Mouse (Mus musculus) layer of hippocampus, adult 2 months (tissue): ENCODE measurements around the gene Rps27. TPM values are rescaled to one million over a fixed set of nuclear protein-coding genes. Genes with fewer than 3 reads are reported as not detected.

Source experiments
- DNase-seq, 2 experiments: peaks; one replicate each; pipeline ENCODE4 v3.0.0; 2022; ENCODE audit warnings: low spot score in 2 of 2
- H3K27ac ChIP-seq: fragments of 200-600 bp; 2 replicates; pipeline ENCODE4 v1.8.1; 2022
- H3K4me3 ChIP-seq: fragments of 200-600 bp; 2 replicates; pipeline ENCODE4 v1.8.1; 2022; ENCODE audit warnings: mild to moderate bottlenecking
- CTCF ChIP-seq: fragments of 200-600 bp; conservative IDR thresholded peaks from 2 replicates; pipeline ENCODE4 v1.8.1; 2022; ENCODE audit warnings: antibody characterized with exemption, mild to moderate bottlenecking, moderate library complexity
- total RNA-seq, 2 experiments: library from RNA; stranded (reverse); gene quantifications; 2 replicates each; pipeline ENCODE4 v1.2.3; 2021

Gene Rps27
- total RNA-seq, 2 experiments from 2014 or later, result 995 to 997 TPM

DNA sequence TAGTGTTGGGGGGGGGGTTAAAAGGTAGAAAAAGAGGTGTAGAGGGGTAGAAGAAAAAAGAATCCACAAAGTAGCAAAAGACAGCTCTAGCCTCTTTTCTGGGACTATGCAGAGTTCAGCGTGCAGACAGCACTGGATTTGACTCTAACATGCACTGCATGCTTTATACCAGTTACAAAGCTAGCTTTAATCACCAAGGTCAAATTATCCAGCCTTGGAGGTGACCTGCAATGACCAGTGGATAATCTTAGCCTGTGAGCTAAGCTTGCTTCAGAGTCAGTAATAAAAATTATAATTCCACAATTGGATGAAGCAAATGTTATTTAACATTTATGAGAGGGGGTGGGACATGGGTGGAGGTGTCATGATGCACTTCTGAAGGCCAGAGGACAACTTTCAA lies 17.8 kb downstream of the Rps27 start:
- TF ChIP-seq CTCF, result no peak

DNA sequence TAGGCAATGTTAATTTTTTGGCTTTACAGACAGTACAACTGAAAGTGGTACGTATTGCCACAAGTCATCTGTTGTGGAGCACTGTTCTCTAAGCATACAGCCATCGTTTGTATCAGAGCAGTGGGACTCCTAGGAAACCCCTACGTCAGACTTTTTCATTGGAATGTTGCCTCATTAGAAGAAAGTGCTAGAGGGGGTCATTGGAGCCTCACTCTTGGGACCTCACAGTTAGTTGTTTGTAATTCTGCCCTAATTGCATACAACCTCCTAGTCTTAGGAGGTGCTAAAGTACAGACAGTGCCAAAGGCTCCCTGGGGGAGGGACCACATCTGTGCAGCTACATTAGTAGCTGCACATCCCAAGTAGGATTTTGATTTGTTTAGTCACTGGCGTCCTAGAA lies 18.7 kb downstream of the Rps27 start:
- no peak overlapping the region for H3K27ac ChIP-seq
- no peak for DNase-seq
- H3K4me3 ChIP-seq, result no peak overlapping the region
- no peak for TF ChIP-seq CTCF

More for the DNA sequence above, 17.8 kb downstream of the Rps27 start:
- Histone ChIP-seq H3K27ac (no peak overlapping the region), H3K4me3 (no peak overlapping the region)
- DNase-seq, result no peak

GRCm38 (mm10) chr3:90190859-90191510 lies 22.5 kb downstream of the Rps27 start:
- DNase-seq, result no peak
- no peak overlapping the region for H3K27ac ChIP-seq
- TF ChIP-seq CTCF, result no peak
- H3K4me3 ChIP-seq, result no peak overlapping the region

DNA sequence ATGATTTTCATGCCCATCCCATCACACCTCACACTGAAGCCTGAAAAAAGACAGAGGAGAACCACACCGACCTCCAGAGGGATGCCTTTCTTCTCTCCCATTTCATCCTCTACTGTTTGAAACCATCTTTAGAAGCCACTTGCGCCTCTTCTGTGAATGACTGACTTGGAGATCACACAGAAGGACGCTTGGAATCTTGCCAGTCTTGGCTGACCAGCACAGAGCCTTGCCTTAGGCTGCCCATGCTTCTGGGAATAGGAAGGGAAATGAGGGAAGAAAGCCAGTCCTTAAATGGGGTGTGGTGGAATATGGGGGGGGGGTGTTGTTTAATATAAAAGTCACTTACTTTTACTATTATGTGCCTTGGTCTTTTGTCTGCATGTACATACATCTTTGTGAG lies 29.9 kb downstream of the Rps27 start:
- TF ChIP-seq CTCF, result no peak
- DNase-seq, result no peak
- no peak overlapping the region for H3K27ac ChIP-seq
- no peak overlapping the region for H3K4me3 ChIP-seq

DNA sequence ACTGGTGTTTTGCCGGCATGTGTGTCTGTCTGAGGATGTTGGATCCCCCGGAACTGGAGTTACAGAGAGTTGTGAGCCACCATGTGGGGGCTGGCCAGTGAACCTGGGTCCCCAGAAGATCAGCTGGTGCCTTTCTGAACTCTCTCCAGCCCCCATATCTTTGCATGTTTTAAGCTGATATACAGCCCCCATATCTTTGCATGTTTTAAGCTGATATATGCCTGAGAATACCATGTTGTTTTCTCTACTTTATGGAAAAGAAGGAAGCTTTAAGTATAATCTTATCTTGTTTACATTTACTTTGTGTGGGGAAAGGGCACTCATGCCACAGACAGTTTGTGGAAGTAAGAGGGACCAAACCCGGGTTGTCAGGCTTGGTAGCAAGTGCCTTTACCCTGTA lies 33.9 kb downstream of the Rps27 start:
- H3K27ac ChIP-seq, result no peak overlapping the region
- no peak for TF ChIP-seq CTCF
- DNase-seq, result no peak
- H3K4me3 ChIP-seq, result no peak overlapping the region

Other genes starting within 250 kb of the Rps27 start
- gene Hax1, start 214.9 kb downstream of the Rps27 start, total RNA-seq, result 10 to 100 TPM; 89.8 to 91.8 TPM
- 100 to 1,000 TPM in 1 of 2 experiments, 10 to 100 TPM in 1; 89.6 to 101 TPM for gene 4933434E20Rik, start 162.0 kb downstream of the Rps27 start, total RNA-seq
- gene Ubap2l, start 161.0 kb downstream of the Rps27 start, total RNA-seq, result 100 to 1,000 TPM; 173 to 179 TPM
- gene Tpm3, start 141.0 kb downstream of the Rps27 start, total RNA-seq, result 100 to 1,000 TPM; 177 to 183 TPM
- gene Nup210l, start 109.5 kb downstream of the Rps27 start, total RNA-seq, result under 1 TPM; 0.25 to 0.33 TPM
- gene Rab13, start within 50 bp of the Rps27 start, total RNA-seq, result 1 to 10 TPM; 6.2 to 8.8 TPM
- 10 to 100 TPM; 44.3 to 45.3 TPM for gene Jtb, start 17.9 kb upstream of the Rps27 start, total RNA-seq
- gene Creb3l4, start 29.9 kb upstream of the Rps27 start, total RNA-seq, result not detected
- 10 to 100 TPM; 42.5 to 45.5 TPM for gene Slc39a1, start 34.5 kb upstream of the Rps27 start, total RNA-seq
- 10 to 100 TPM; 38.3 to 49.5 TPM for gene Crtc2, start 40.5 kb upstream of the Rps27 start, total RNA-seq
- gene Dennd4b, start 51.5 kb upstream of the Rps27 start, total RNA-seq, result 10 to 100 TPM; 33.7 to 35.6 TPM
- 100 to 1,000 TPM; 107 to 108 TPM for gene Gatad2b, start 79.5 kb upstream of the Rps27 start, total RNA-seq
- gene Slc27a3, start 176.3 kb upstream of the Rps27 start, total RNA-seq, result 10 to 100 TPM; 15.0 to 17.2 TPM
- gene Ints3, start 220.0 kb upstream of the Rps27 start, total RNA-seq, result 10 to 100 TPM; 74.1 to 75.4 TPM